Mouse (Mus musculus) bone marrow, adult 2 months (tissue): ENCODE measurements around the gene Rab17.

Source experiments
- CTCF ChIP-seq: fragments of 200-500 bp; IDR thresholded peaks from 2 replicates; pipeline ENCODE4 v1.5.1; 2011; ENCODE audit warnings: low read length, control low read depth; ENCODE audit not compliant: control insufficient read depth, insufficient read depth
- POLR2A ChIP-seq: fragments of 200-500 bp; IDR thresholded peaks from 2 replicates; pipeline ENCODE4 v1.6.1; 2011; ENCODE audit warnings: low read depth, mild to moderate bottlenecking, control low read depth, low read length, borderline replicate concordance; ENCODE audit not compliant: control insufficient read depth

DNA sequence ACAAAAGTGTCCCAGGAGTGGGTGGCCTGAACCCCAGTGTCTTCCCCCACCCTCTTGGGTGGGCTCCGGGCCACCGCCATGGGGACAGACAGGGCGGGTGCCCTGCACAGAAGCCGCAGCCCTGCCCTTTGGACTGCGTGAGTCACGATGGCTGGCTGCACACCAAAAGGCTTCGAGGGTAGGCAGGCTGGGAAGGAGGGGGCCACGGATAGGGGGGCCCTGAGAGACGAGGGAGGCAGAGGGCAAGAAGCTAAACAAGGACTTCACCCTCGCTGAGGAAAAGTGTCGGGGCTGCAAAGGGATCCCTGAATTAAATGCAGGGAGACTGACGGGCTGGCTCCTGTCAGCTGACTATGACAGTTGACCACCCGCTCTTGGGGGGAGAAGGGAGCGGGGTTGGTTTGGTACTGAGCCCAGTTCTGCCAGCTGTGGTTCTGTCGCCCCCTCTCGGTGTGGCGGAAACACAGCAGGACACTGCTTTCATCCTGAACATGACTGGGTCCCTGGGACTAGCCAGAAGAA is 59.8 kb downstream of the Rab17 start:
- TF ChIP-seq CTCF, result no peak
- TF ChIP-seq POLR2A, result no peak
